Mouse (Mus musculus) small intestine, adult 2 months (tissue): ENCODE results near the gene Rpl18. TPM values are rescaled to one million over a fixed set of nuclear protein-coding genes. Genes with fewer than 3 reads are reported as not detected.

Experiments used
- H3K27ac ChIP-seq: fragments of 200-500 bp; 2 replicates; pipeline ENCODE4 v1.5.1; 2012; ENCODE audit warnings: low read depth, low read length, control low read depth, inconsistent platforms; ENCODE audit not compliant: insufficient read depth
- H3K27me3 ChIP-seq: fragments of 200-500 bp; 2 replicates; pipeline ENCODE4 v1.6.1; 2012; ENCODE audit warnings: mild to moderate bottlenecking, moderate library complexity, low read length, inconsistent platforms; ENCODE audit not compliant: control insufficient read depth, insufficient read depth
- H3K36me3 ChIP-seq: fragments of 200-500 bp; 2 replicates; pipeline ENCODE4 v1.6.1; 2012; ENCODE audit warnings: mild to moderate bottlenecking, low read length, control low read depth, inconsistent platforms; ENCODE audit not compliant: control insufficient read depth, insufficient read depth
- H3K4me1 ChIP-seq: fragments of 200-500 bp; 2 replicates; pipeline ENCODE4 v1.6.1; 2012; ENCODE audit warnings: low read length, inconsistent platforms, mixed read lengths; ENCODE audit not compliant: control insufficient read depth, insufficient read depth, insufficient read length
- H3K4me3 ChIP-seq: fragments of 200-500 bp; 2 replicates; pipeline ENCODE4 v1.5.1; 2012; ENCODE audit warnings: low read depth, mild to moderate bottlenecking, control low read depth, inconsistent platforms, low read length, moderate library complexity
- CTCF ChIP-seq: fragments of 200-500 bp; IDR thresholded peaks from 2 replicates; pipeline ENCODE4 v1.5.1; 2012; ENCODE audit warnings: low read depth, mild to moderate bottlenecking, control low read depth, inconsistent platforms, low read length, moderate library complexity, mixed read lengths; ENCODE audit not compliant: insufficient replicate concordance, insufficient read length; ENCODE audit errors: extremely low read depth
- POLR2A ChIP-seq: fragments of 200-500 bp; IDR thresholded peaks from 2 replicates; pipeline ENCODE4 v1.6.1; 2012; ENCODE audit warnings: low read depth, mild to moderate bottlenecking, control low read depth, inconsistent platforms, low read length, moderate library complexity
- WGBS: fragments of 180-500 bp; shearing (Covaris S2); methylation state at CpG from one replicate; pipeline ENCODE4 v1.1.7; 2018; 5-methylcytosine and 5-hydroxymethylcytosine counted together
- polyA plus RNA-seq: library from polyadenylated mRNA; depleted of rRNA; stranded (reverse); fragments of >200 nt; gene quantifications from 2 replicates; pipeline ENCODE4 v1.2.3, GENCODE M21; 2012

The Rpl18 gene
- polyA plus RNA-seq, 1 experiment: 1,370 TPM

- no peak for TF ChIP-seq POLR2A
- TF ChIP-seq CTCF: no peak
- 93% methylated on average over 2 of the region's 2 CpGs for WGBS
- Histone ChIP-seq H3K4me1 (no peaks in the 10 kb centered on the region), H3K27ac (no peak overlapping the region), H3K27me3 (no peaks in the 10 kb centered on the region; the same call in 1 of the 2 replicates), H3K36me3 (no peaks in the 10 kb centered on the region), H3K4me3 (no peak overlapping the region)
Observed at GRCm38 (mm10) chr7:45692364-45692763, 22.9 kb upstream of the Rpl18 start.

- Histone ChIP-seq H3K4me1 (no peaks in the 10 kb centered on the region), H3K27me3 (peaks cover 5% of the 10 kb centered on the region; the same call in 1 of the 2 replicates), H3K4me3 (no peak within 1 kb of the TSS), H3K36me3 (no peaks in the 10 kb centered on the region), H3K27ac (no peak within 1 kb of the TSS)
- WGBS: 94% methylated on average over 50 of the region's 50 CpGs
- TF ChIP-seq CTCF: no peak
- TF ChIP-seq POLR2A: no peak
Observed at GRCm38 (mm10) chr7:45693921-45694591, 21.2 kb upstream of the Rpl18 start, which contains the start of gene Sec1. TSS of gene Sec1 (minus strand) at chr7:45694402.

GRCm38 (mm10) chr7:45695098-45695497, 20.2 kb upstream of the Rpl18 start:
- WGBS: 33% methylated on average over 6 of the region's 6 CpGs
- Histone ChIP-seq H3K27ac (no peak overlapping the region), H3K4me1 (peaks cover 5% of the 10 kb centered on the region), H3K36me3 (no peaks in the 10 kb centered on the region), H3K27me3 (peaks cover 16% of the 10 kb centered on the region), H3K4me3 (no peak overlapping the region)
- TF ChIP-seq CTCF (no peak), POLR2A (no peak)

GRCm38 (mm10) chr7:45697894-45698293, 17.4 kb upstream of the Rpl18 start:
- whole genome bisulfite sequencing: 70% methylated on average over 7 of the region's 7 CpGs
- Histone ChIP-seq H3K4me1 (peaks cover 10% of the 10 kb centered on the region), H3K4me3 (no peak overlapping the region), H3K36me3 (no peaks in the 10 kb centered on the region), H3K27ac (no peak overlapping the region), H3K27me3 (peaks cover 20% of the 10 kb centered on the region)
- TF ChIP-seq CTCF (no peak), POLR2A (no peak)

GRCm38 (mm10) chr7:45699523-45700141, 15.6 kb upstream of the Rpl18 start, which contains the start of gene Car11:
TSS of gene Car11 (plus strand) at chr7:45699843.
- no peaks in the 10 kb centered on the region for H3K36me3 ChIP-seq
- peaks cover 20% of the 10 kb centered on the region for H3K27me3 ChIP-seq
- H3K4me3 ChIP-seq: peak within 1 kb of the TSS; percentile 44
- peaks cover 18% of the 10 kb centered on the region for H3K4me1 ChIP-seq
- no peak for TF ChIP-seq CTCF
- no peak for TF ChIP-seq POLR2A
- no peak within 1 kb of the TSS for H3K27ac ChIP-seq
- 10% methylated on average over 36 of the region's 36 CpGs for WGBS

- peaks cover 20% of the 10 kb centered on the region for H3K27me3 ChIP-seq
- no peaks in the 10 kb centered on the region for H3K36me3 ChIP-seq
- TF ChIP-seq CTCF: no peak
- TF ChIP-seq POLR2A: no peak; the same call in 1 of the 2 replicates
- peaks cover 18% of the 10 kb centered on the region for H3K4me1 ChIP-seq
- H3K4me3 ChIP-seq: peak overlapping the region; percentile 44
- WGBS: 2% methylated on average over 20 of the region's 20 CpGs
- no peak overlapping the region for H3K27ac ChIP-seq
Observed at GRCm38 (mm10) chr7:45700301-45701015, 14.8 kb upstream of the Rpl18 start.

- Histone ChIP-seq H3K4me3 (no peak overlapping the region), H3K27ac (no peak overlapping the region), H3K36me3 (no peaks in the 10 kb centered on the region), H3K27me3 (peaks cover 20% of the 10 kb centered on the region), H3K4me1 (peaks cover 18% of the 10 kb centered on the region)
- TF ChIP-seq POLR2A (no peak), CTCF (no peak)
- 41% methylated on average over 11 of the region's 11 CpGs for WGBS
Observed at GRCm38 (mm10) chr7:45701072-45701471, 14.2 kb upstream of the Rpl18 start.
